Mouse (Mus musculus) common myeloid progenitor, adult 5-6 weeks (primary cell): Measurements from ENCODE around the gene Hes2. TPM values are rescaled to one million over a fixed set of nuclear protein-coding genes. Genes with fewer than 3 reads are reported as not detected.

Experiments used
- ATAC-seq: replicated peaks from 2 replicates; pipeline ENCODE4 v1.8.0; 2016; ENCODE audit warnings: low read depth, mild to moderate bottlenecking, moderate TSS enrichment, inconsistent platforms; ENCODE audit not compliant: poor library complexity, severe bottlenecking
- total RNA-seq: library from RNA; stranded (forward); fragments of 200-1000, 187-1606 nt; gene quantifications from 2 replicates; pipeline ENCODE4 v1.2.3, GENCODE M21; 2017

The Hes2 gene
- total RNA-seq, 1 experiment from 2014 or later, result not detected

GRCm38 (mm10) chr4:152206199-152206598 is 47.5 kb downstream of the Hes2 start:
- no peak for ATAC-seq

GRCm38 (mm10) chr4:152209623-152210022 is 51.0 kb downstream of the Hes2 start:
- ATAC-seq, result no peak

Other genes with a start within 250 kb of the Hes2 start
- 63.7 and 65.2 TPM in 2 replicates for gene Dnajc11, start 225.2 kb upstream of the Hes2 start, total RNA-seq
- 6.3 and 11.8 TPM in 2 replicates for gene Thap3, start 169.9 kb upstream of the Hes2 start, total RNA-seq
- gene Phf13, start 162.6 kb upstream of the Hes2 start, total RNA-seq, result 2.4 and 3.3 TPM in 2 replicates
- gene Klhl21, start 150.1 kb upstream of the Hes2 start, total RNA-seq, result 6.6 and 8.8 TPM in 2 replicates
- 7.4 and 10.7 TPM in 2 replicates for gene Zbtb48, start 131.2 kb upstream of the Hes2 start, total RNA-seq
- gene Tas1r1, start 120.3 kb upstream of the Hes2 start, total RNA-seq, result 0.49 and 1.5 TPM in 2 replicates
- 25.7 and 35.7 TPM in 2 replicates for gene Nol9, start 119.5 kb upstream of the Hes2 start, total RNA-seq
- gene Plekhg5, start 86.4 kb upstream of the Hes2 start, total RNA-seq, result 6.0 and 7.2 TPM in 2 replicates
- gene Tnfrsf25, start 42.9 kb upstream of the Hes2 start, total RNA-seq, result not detected in 2 replicates
- gene Espn, start 6.5 kb upstream of the Hes2 start, total RNA-seq, result 1.3 and 1.8 TPM in 2 replicates
- gene Acot7, start 19.3 kb downstream of the Hes2 start, total RNA-seq, result 58.2 and 59.6 TPM in 2 replicates
- under 0.01 TPM in 1 of 2 replicates, not detected in the other for gene Gpr153, start 115.4 kb downstream of the Hes2 start, total RNA-seq
- gene Hes3, start 132.8 kb downstream of the Hes2 start, total RNA-seq, result not detected in 2 replicates
- gene Icmt, start 138.4 kb downstream of the Hes2 start, total RNA-seq, result 12.2 and 17.7 TPM in 2 replicates
- not detected in 2 replicates for gene Rnf207, start 160.1 kb downstream of the Hes2 start, total RNA-seq
- gene Rpl22, start 166.9 kb downstream of the Hes2 start, total RNA-seq, result 3,442 and 3,905 TPM in 2 replicates
- gene Chd5, start 179.8 kb downstream of the Hes2 start, total RNA-seq, result under 0.01 and 0.05 TPM in 2 replicates